Mouse (Mus musculus) heart, adult 8-10 months (tissue): Measurements from ENCODE around the gene Ing2. TPM values are rescaled to one million over a fixed set of nuclear protein-coding genes. Genes with fewer than 3 reads are reported as not detected.

Experiments used
- total RNA-seq, 4 experiments: library from RNA; stranded (reverse); gene quantifications; 2 replicates each; pipeline ENCODE4 v1.2.4; 2022

The Ing2 gene
- total RNA-seq, 4 experiments from 2014 or later, result 5.4 to 6.7 (median 5.5) TPM

Other genes starting within 250 kb of the Ing2 start
- gene Stox2, start 229.2 kb downstream of the Ing2 start, total RNA-seq, result 10 to 100 TPM in 2 of 4 experiments, 1 to 10 TPM in 2; 8.4 to 10.6 (median 10.0) TPM
- gene Trappc11, start 142.1 kb downstream of the Ing2 start, total RNA-seq, result 10 to 100 TPM; 20.1 to 21.7 (median 20.8) TPM
- 10 to 100 TPM; 53.3 to 70.3 (median 58.0) TPM for gene Rwdd4a, start 141.9 kb downstream of the Ing2 start, total RNA-seq
- 1 to 10 TPM; 7.8 to 8.7 (median 8.6) TPM for gene Cdkn2aip, start 38.4 kb upstream of the Ing2 start, total RNA-seq
- not detected for gene Cldn24, start 146.6 kb upstream of the Ing2 start, total RNA-seq
- gene Cldn22, start 148.9 kb upstream of the Ing2 start, total RNA-seq, result not detected